10 mouse cellular contexts compared by ENCODE assay signal in the genomic region with DNA sequence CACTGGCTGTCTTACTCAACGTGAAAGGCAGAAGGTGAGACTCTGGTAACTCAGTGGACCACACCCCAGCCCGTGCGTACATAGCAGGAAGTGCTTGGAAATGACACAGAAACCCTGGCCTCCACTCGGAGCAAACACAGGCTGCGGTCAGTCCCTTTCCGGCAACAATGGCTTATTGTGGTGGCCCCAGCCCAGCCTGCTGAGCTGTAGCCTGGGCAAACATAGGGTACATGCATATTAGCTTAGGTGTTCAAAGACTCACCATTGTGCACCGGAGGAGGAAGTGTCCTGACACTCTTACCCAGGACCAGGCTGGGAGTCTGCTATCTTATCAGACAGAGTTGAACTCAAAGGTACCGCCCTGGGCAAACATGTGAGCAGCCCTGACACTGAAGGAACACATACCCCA. TPM values are rescaled to one million over a fixed set of nuclear protein-coding genes. Genes with fewer than 3 reads are reported as not detected.
DNase-seq lines count a peak whose midpoint lies in the region; ATAC-seq and TF ChIP-seq lines count a peak whose summit lies in the region.
"Had no signal": no experiment of that assay in that cellular context is flagged by ENCODE, and none has a peak within 500 bp of the region (broad histone marks: within the 10 kb centered on the region; RNA-seq: fewer than 3 reads in every experiment).

No protein-coding gene starts in this region.

- TF ChIP-seq EP300 in ES-Bruce4 (IDR thresholded peaks at IDR 0.05; ENCODE audit: insufficient read depth, low read depth, low read length): peak; percentile 59; the same call in 1 of the 2 replicates

- H3K9me3 ChIP-seq in heart, embryonic 13.5 days: no peaks in the 10 kb centered on the region
- H3K9me3 ChIP-seq in ES-Bruce4 (replicated peaks; ENCODE audit: control insufficient read depth, insufficient read depth, low read length, poor library complexity, severe bottlenecking): no peaks in the 10 kb centered on the region
- no peaks in the 10 kb centered on the region for H3K9me3 ChIP-seq in liver, embryonic 12.5 days (replicated peaks)
- H3K9me3 ChIP-seq: limb, embryonic 12.5 days had no signal

- H3K4me2 ChIP-seq in heart, embryonic 13.5 days: peak overlapping the region; percentile 42
- peak overlapping the region; percentile 57 for H3K4me2 ChIP-seq in liver, embryonic 12.5 days

- no peak for TF ChIP-seq CTCF in ES-Bruce4 (IDR thresholded peaks at IDR 0.05; ENCODE audit: low read depth, low read length)

- H3K36me3 ChIP-seq in heart, embryonic 13.5 days: no peaks in the 10 kb centered on the region
- H3K36me3 ChIP-seq in ES-Bruce4 (ENCODE audit: control insufficient read depth, insufficient read depth, low read length, poor library complexity, severe bottlenecking): no peaks in the 10 kb centered on the region
- no peaks in the 10 kb centered on the region for H3K36me3 ChIP-seq in liver, embryonic 12.5 days
- H3K36me3 ChIP-seq: limb, embryonic 12.5 days had no signal

- no peak for ATAC-seq in heart, embryonic 13.5 days (ENCODE audit: extremely low read depth, insufficient number of reproducible peaks, low FRiP score, low TSS enrichment)
- no peak for ATAC-seq in liver, embryonic 12.5 days
- ATAC-seq in monocyte, adult 5-6 weeks (replicated peaks; ENCODE audit: insufficient number of reproducible peaks, low FRiP score, low TSS enrichment, poor library complexity, severe bottlenecking): peak; percentile 32

- TF ChIP-seq POLR2A in ES-Bruce4 (IDR thresholded peaks at IDR 0.05; ENCODE audit: insufficient read depth, low read length): no peak

- peaks cover 42% of the 10 kb centered on the region for H3K4me1 ChIP-seq in heart, embryonic 13.5 days
- peaks cover 6% of the 10 kb centered on the region for H3K4me1 ChIP-seq in ES-Bruce4 (ENCODE audit: control insufficient read depth, insufficient read depth, low read length)
- H3K4me1 ChIP-seq in liver, embryonic 12.5 days: peaks cover 50% of the 10 kb centered on the region

- H3K27ac ChIP-seq in heart, embryonic 13.5 days (replicated peaks): peak overlapping the region; percentile 73
- peak overlapping the region; percentile 77 for H3K27ac ChIP-seq in ES-Bruce4 (ENCODE audit: insufficient read depth, low read length)
- H3K27ac ChIP-seq in liver, embryonic 12.5 days: 0 out of 2 replicates have a peak overlapping the region, but pooled peaks have one; percentile 8
- H3K27ac ChIP-seq: limb, embryonic 12.5 days had no signal

- H3K27me3 ChIP-seq in heart, embryonic 13.5 days (replicated peaks): no peaks in the 10 kb centered on the region
- H3K27me3 ChIP-seq in ES-Bruce4 (ENCODE audit: control insufficient read depth, insufficient read depth, low read length, poor library complexity, severe bottlenecking): no peaks in the 10 kb centered on the region
- peaks cover 22% of the 10 kb centered on the region for H3K27me3 ChIP-seq in liver, embryonic 12.5 days (replicated peaks)

- intact Hi-C loops in heart, postnatal 25 days (cut with DNase I): loop anchor here (5.0 to 10.0 kb wide), 2 partner anchors 155 to 308 kb away; partner anchors contain the start of genes Mrgbp and Ogfr

- H3K4me3 ChIP-seq in heart, embryonic 13.5 days: no peak overlapping the region
- H3K4me3 ChIP-seq in ES-Bruce4 (ENCODE audit: low read depth, low read length): no peak overlapping the region
- peak overlapping the region; percentile 20; the same call in 1 of the 2 replicates for H3K4me3 ChIP-seq in liver, embryonic 12.5 days
- H3K4me3 ChIP-seq: limb, embryonic 12.5 days had no signal

- no peak for DNase-seq in heart, postnatal 25 days (ENCODE audit: low spot score)
- DNase-seq in kidney, postnatal 14 days: no peak
- no peak for DNase-seq in right cerebral cortex, postnatal 36 days (ENCODE audit: low spot score in 2 of 2)
- DNase-seq in cerebellum, adult 18-20 months: no peak

- 26% methylated on average over 8 of the region's 8 CpGs for WGBS in heart, embryonic 13.5 days
- WGBS in liver, embryonic 12.5 days (ENCODE audit: insufficient replicate concordance): 18% methylated on average over 8 of the region's 8 CpGs

- H3K9ac ChIP-seq in heart, embryonic 13.5 days: peak overlapping the region; percentile 17; the same call in 1 of the 2 replicates
- no peak overlapping the region for H3K9ac ChIP-seq in ES-Bruce4 (ENCODE audit: low read depth, poor library complexity, severe bottlenecking)
- peak overlapping the region; percentile 35; the same call in 1 of the 2 replicates for H3K9ac ChIP-seq in liver, embryonic 12.5 days
- H3K9ac ChIP-seq: limb, embryonic 12.5 days had no signal

RNA-seq across cellular contexts. Expression of gene Cables2, which starts 3.6 kb away (rescaled TPM):
- 9.0 and 9.3 TPM in 2 replicates for polyA plus RNA-seq in heart, embryonic 13.5 days (2015; fragmentation: Nextera tagmentation; extraction: Ambion mirVana)
- 10 to 100 TPM; 13.0 to 13.8 TPM for total RNA-seq in heart, postnatal 25 days (2021)
- 13.2 and 14.5 TPM in 2 replicates for polyA plus RNA-seq in ES-Bruce4 (2011; ENCODE audit: insufficient read depth, insufficient read length, low read depth, missing spikeins)
- polyA plus RNA-seq in liver, embryonic 12.5 days (2016; fragmentation: Nextera tagmentation; extraction: Ambion mirVana): 9.6 and 10.4 TPM in 2 replicates
- 16.9 to 23.7 TPM (median 20.6 TPM) in 3 replicates for total RNA-seq in monocyte, adult 5-6 weeks (2017)

RNA-seq across cellular contexts. Expression of gene Rbbp8nl, which starts 12.8 kb away (rescaled TPM):
- polyA plus RNA-seq in heart, embryonic 13.5 days (2015; fragmentation: Nextera tagmentation; extraction: Ambion mirVana): 0.05 and 0.08 TPM in 2 replicates
- total RNA-seq in heart, postnatal 25 days (2021): not detected
- 1.7 and 1.8 TPM in 2 replicates for polyA plus RNA-seq in ES-Bruce4 (2011; ENCODE audit: insufficient read depth, insufficient read length, low read depth, missing spikeins)
- not detected in 2 replicates for polyA plus RNA-seq in liver, embryonic 12.5 days (2016; fragmentation: Nextera tagmentation; extraction: Ambion mirVana)
- not detected in 3 replicates for total RNA-seq in monocyte, adult 5-6 weeks (2017)
- total RNA-seq: heart, adult 18-20 months had no signal

RNA-seq across cellular contexts. Expression of gene Rps21, which starts 19.7 kb away (rescaled TPM):
- 332 and 351 TPM in 2 replicates for polyA plus RNA-seq in heart, embryonic 13.5 days (2015; fragmentation: Nextera tagmentation; extraction: Ambion mirVana)
- total RNA-seq in heart, postnatal 25 days (2021): 100 to 1,000 TPM; 471 to 515 TPM
- polyA plus RNA-seq in ES-Bruce4 (2011; ENCODE audit: insufficient read depth, insufficient read length, low read depth, missing spikeins): 1,612 and 1,632 TPM in 2 replicates
- 560 and 561 TPM in 2 replicates for polyA plus RNA-seq in liver, embryonic 12.5 days (2016; fragmentation: Nextera tagmentation; extraction: Ambion mirVana)
- 1,771 to 2,174 TPM (median 1,777 TPM) in 3 replicates for total RNA-seq in monocyte, adult 5-6 weeks (2017)

RNA-seq across cellular contexts. Expression of gene Lama5, which starts 51.2 kb away (rescaled TPM):
- polyA plus RNA-seq in heart, embryonic 13.5 days (2015; fragmentation: Nextera tagmentation; extraction: Ambion mirVana): 21.6 and 22.5 TPM in 2 replicates
- total RNA-seq in heart, postnatal 25 days (2021): 10 to 100 TPM; 50.3 to 58.2 TPM
- polyA plus RNA-seq in ES-Bruce4 (2011; ENCODE audit: insufficient read depth, insufficient read length, low read depth, missing spikeins): 141 and 145 TPM in 2 replicates
- 4.1 and 4.3 TPM in 2 replicates for polyA plus RNA-seq in liver, embryonic 12.5 days (2016; fragmentation: Nextera tagmentation; extraction: Ambion mirVana)
- 0.29 to 7.1 TPM (median 0.29 TPM) in 3 replicates for total RNA-seq in monocyte, adult 5-6 weeks (2017)

RNA-seq across cellular contexts. Expression of gene Gata5, which starts 57.6 kb away (rescaled TPM):
- polyA plus RNA-seq in heart, embryonic 13.5 days (2015; fragmentation: Nextera tagmentation; extraction: Ambion mirVana): 11.8 and 14.7 TPM in 2 replicates
- total RNA-seq in heart, postnatal 25 days (2021): 1 to 10 TPM in 1 of 2 experiments, under 1 TPM in 1; 0.98 to 1.1 TPM
- polyA plus RNA-seq in ES-Bruce4 (2011; ENCODE audit: insufficient read depth, insufficient read length, low read depth, missing spikeins): 0.53 TPM in 1 of 2 replicates, not detected in the other
- polyA plus RNA-seq in liver, embryonic 12.5 days (2016; fragmentation: Nextera tagmentation; extraction: Ambion mirVana): 3.0 and 3.1 TPM in 2 replicates
- total RNA-seq in monocyte, adult 5-6 weeks (2017): not detected in 3 replicates

Comparison
In these comparisons a context has a peak if more than half of its experiments do, and no peak if none do; other contexts are left out.
1. H3K27ac ChIP-seq: peak in every context shown above with its lines; median percentile 77 in ES-Bruce4; 73 in heart, embryonic 13.5 days; 8 in liver, embryonic 12.5 days.